Mouse (Mus musculus) CH12.LX (cell line): Measurements from ENCODE around the gene Dctpp1. TPM values are rescaled to one million over a fixed set of nuclear protein-coding genes. Genes with fewer than 3 reads are reported as not detected.

Source experiments
- DNase-seq: peaks from one replicate; pipeline ENCODE4 v3.0.0-alpha.2; 2013; ENCODE audit errors: extremely low read depth
- H3K27ac ChIP-seq: 2 replicates; pipeline ENCODE4 v1.5.1; 2012; ENCODE audit warnings: low read depth, mild to moderate bottlenecking, control low read depth, moderate library complexity; ENCODE audit not compliant: insufficient read depth
- H3K27me3 ChIP-seq: replicated peaks from 2 replicates; pipeline ENCODE3; 2012; ENCODE audit warnings: inconsistent platforms
- H3K36me3 ChIP-seq, 2 experiments: replicated peaks in 1 of 2; 2 replicates each; pipeline versions ENCODE3 to v1.6.1; 2012; ENCODE audit warnings: inconsistent platforms in 1 of 2, low read length in 1 of 2, mild to moderate bottlenecking in 1 of 2, mixed read lengths in 1 of 2, moderate library complexity in 1 of 2; ENCODE audit not compliant: control insufficient read depth in 1 of 2, insufficient read depth in 1 of 2
- H3K4me1 ChIP-seq, 2 experiments: 2 replicates each; pipeline ENCODE4 v1.6.1; 2012; ENCODE audit warnings: inconsistent platforms in 1 of 2, moderate library complexity in 1 of 2; ENCODE audit not compliant: insufficient read depth in 2 of 2, control insufficient read depth in 1 of 2
- H3K4me2 ChIP-seq: 2 replicates; pipeline ENCODE4 v1.6.1; 2012; ENCODE audit warnings: low read depth, mild to moderate bottlenecking, control low read depth; ENCODE audit not compliant: poor library complexity, insufficient read depth, severe bottlenecking
- H3K4me3 ChIP-seq, 3 experiments: fragments of 150-350 bp in 1 of 3; sonication (generic) in 1 of 3; replicated peaks in 1 of 3; 2 replicates each; pipeline versions ENCODE3 to v1.5.1; 2011 to 2012; ENCODE audit warnings: low read depth in 2 of 3, low read length in 2 of 3, mild to moderate bottlenecking in 2 of 3, moderate library complexity in 2 of 3, control low read depth in 1 of 3, improper control_type of control experiment in 1 of 3, inconsistent platforms in 1 of 3, mixed read lengths in 1 of 3; ENCODE audit not compliant: poor library complexity in 1 of 3
- H3K79me2 ChIP-seq: replicated peaks from 2 replicates; pipeline ENCODE4 v1.6.1; 2012; ENCODE audit warnings: mild to moderate bottlenecking, moderate library complexity; ENCODE audit not compliant: control insufficient read depth, poor library complexity, insufficient read depth, severe bottlenecking; ENCODE audit errors: extremely low read depth
- H3K9ac ChIP-seq: 2 replicates; pipeline ENCODE4 v1.6.1; 2012; ENCODE audit warnings: low read depth, mild to moderate bottlenecking, control low read depth, moderate library complexity; ENCODE audit not compliant: insufficient read depth
- H3K9me3 ChIP-seq: replicated peaks from 2 replicates; pipeline ENCODE3; 2012; ENCODE audit warnings: low read length, inconsistent platforms, mixed read lengths
- BHLHE40 ChIP-seq: IDR thresholded peaks from 2 replicates; pipeline ENCODE4 v1.6.1; 2011; ENCODE audit warnings: mild to moderate bottlenecking, low read depth, low read length, improper control_type of control experiment
- CHD1 ChIP-seq: IDR thresholded peaks from 2 replicates; pipeline ENCODE4 v1.6.1; 2012; ENCODE audit warnings: low read depth, low read length, improper control_type of control experiment, inconsistent platforms
- CHD2 ChIP-seq: IDR thresholded peaks from 2 replicates; pipeline ENCODE4 v1.6.1; 2011; ENCODE audit warnings: low read length, improper control_type of control experiment
- CTCF ChIP-seq, 2 experiments: IDR thresholded peaks in 1 of 2; conservative IDR thresholded peaks in 1 of 2; 2 replicates each; pipeline ENCODE4 v1.5.1; 2011 to 2012; ENCODE audit warnings: low read depth in 2 of 2, low read length in 2 of 2, improper control_type of control experiment in 1 of 2, inconsistent platforms in 1 of 2, mild to moderate bottlenecking in 1 of 2, moderate library complexity in 1 of 2
- E2F4 ChIP-seq: IDR thresholded peaks from 2 replicates; pipeline ENCODE4 v1.6.1; 2011; ENCODE audit warnings: low read depth, low read length, improper control_type of control experiment; ENCODE audit not compliant: insufficient replicate concordance
- ELF1 ChIP-seq: IDR thresholded peaks from 2 replicates; pipeline ENCODE4 v1.6.1; 2014; ENCODE audit warnings: low read depth, mild to moderate bottlenecking, inconsistent platforms, low read length, improper control_type of control experiment
- EP300 ChIP-seq: IDR thresholded peaks from 2 replicates; pipeline ENCODE4 v1.6.1; 2011; ENCODE audit warnings: low read length, improper control_type of control experiment
- ETS1 ChIP-seq: conservative IDR thresholded peaks from 2 replicates; pipeline ENCODE4 v1.6.1; 2012; ENCODE audit warnings: low read depth, mild to moderate bottlenecking, inconsistent platforms, low read length, improper control_type of control experiment, moderate library complexity
- GABPA ChIP-seq: IDR thresholded peaks from 2 replicates; pipeline ENCODE4 v1.6.1; 2012; ENCODE audit warnings: low read depth, low read length, improper control_type of control experiment, inconsistent platforms; ENCODE audit not compliant: insufficient replicate concordance
- HCFC1 ChIP-seq: IDR thresholded peaks from 2 replicates; pipeline ENCODE4 v1.6.1; 2012; ENCODE audit warnings: low read depth, mild to moderate bottlenecking, inconsistent platforms, low read length, improper control_type of control experiment
- IRF4 ChIP-seq: IDR thresholded peaks from 2 replicates; pipeline ENCODE4 v1.6.1; 2014; ENCODE audit warnings: low read depth, mild to moderate bottlenecking, inconsistent platforms, low read length, improper control_type of control experiment
- JUN ChIP-seq: IDR thresholded peaks from 2 replicates; pipeline ENCODE4 v1.6.1; 2011; ENCODE audit warnings: low read depth, mild to moderate bottlenecking, low read length, improper control_type of control experiment, moderate library complexity; ENCODE audit not compliant: insufficient read depth
- JUND ChIP-seq: conservative IDR thresholded peaks from 2 replicates; pipeline ENCODE4 v1.6.1; 2011; ENCODE audit warnings: low read depth, low read length, improper control_type of control experiment
- KAT2A ChIP-seq: IDR thresholded peaks from 2 replicates; pipeline ENCODE4 v1.6.1; 2012; ENCODE audit warnings: low read length, improper control_type of control experiment, inconsistent platforms; ENCODE audit not compliant: insufficient replicate concordance
- MAFK ChIP-seq: IDR thresholded peaks from 2 replicates; pipeline ENCODE4 v1.6.1; 2011; ENCODE audit warnings: low read length, improper control_type of control experiment; ENCODE audit not compliant: insufficient replicate concordance
- MAX ChIP-seq: IDR thresholded peaks from 2 replicates; pipeline ENCODE4 v1.6.1; 2011; ENCODE audit warnings: low read length, improper control_type of control experiment
- MAZ ChIP-seq: IDR thresholded peaks from 2 replicates; pipeline ENCODE4 v1.6.1; 2012; ENCODE audit warnings: low read depth, mild to moderate bottlenecking, inconsistent platforms, low read length, improper control_type of control experiment, moderate library complexity
- MEF2A ChIP-seq: IDR thresholded peaks from 2 replicates; pipeline ENCODE4 v1.6.1; 2014; ENCODE audit warnings: low read depth, mild to moderate bottlenecking, inconsistent platforms, low read length, improper control_type of control experiment, borderline replicate concordance
- MXI1 ChIP-seq: IDR thresholded peaks from 2 replicates; pipeline ENCODE4 v1.6.1; 2011; ENCODE audit warnings: mild to moderate bottlenecking, low read depth, low read length, improper control_type of control experiment
- MYC ChIP-seq: IDR thresholded peaks from 2 replicates; pipeline ENCODE4 v1.6.1; 2011; ENCODE audit warnings: low read depth, mild to moderate bottlenecking, improper control_type of control experiment, low read length
- NELFE ChIP-seq: IDR thresholded peaks from 2 replicates; pipeline ENCODE4 v1.6.1; 2011; ENCODE audit warnings: low read depth, low read length, improper control_type of control experiment
- NRF1 ChIP-seq: IDR thresholded peaks from 2 replicates; pipeline ENCODE4 v1.6.1; 2014; ENCODE audit warnings: low read depth, mild to moderate bottlenecking, inconsistent platforms, low read length, improper control_type of control experiment, moderate library complexity
- PAX5 ChIP-seq: IDR thresholded peaks from 2 replicates; pipeline ENCODE4 v1.6.1; 2012; ENCODE audit warnings: low read length, inconsistent platforms, mixed read lengths
- POLR2A ChIP-seq: IDR thresholded peaks from 2 replicates; pipeline ENCODE4 v1.6.1; 2011; ENCODE audit warnings: low read depth, mild to moderate bottlenecking, improper control_type of control experiment, low read length
- POLR2AphosphoS2 ChIP-seq: IDR thresholded peaks from 2 replicates; pipeline ENCODE4 v1.6.1; 2011; ENCODE audit warnings: low read depth, low read length, improper control_type of control experiment
- RAD21 ChIP-seq: IDR thresholded peaks from 2 replicates; pipeline ENCODE4 v1.6.1; 2011; ENCODE audit warnings: low read depth, mild to moderate bottlenecking, low read length, improper control_type of control experiment, moderate library complexity
- RCOR1 ChIP-seq: conservative IDR thresholded peaks from 2 replicates; pipeline ENCODE4 v1.6.1; 2012; ENCODE audit warnings: low read depth, mild to moderate bottlenecking, inconsistent platforms, low read length, improper control_type of control experiment
- SIN3A ChIP-seq: IDR thresholded peaks from 2 replicates; pipeline ENCODE4 v1.6.1; 2012; ENCODE audit warnings: low read length, improper control_type of control experiment, inconsistent platforms
- SMC3 ChIP-seq: IDR thresholded peaks from 2 replicates; pipeline ENCODE4 v1.6.1; 2011; ENCODE audit warnings: low read depth, low read length, improper control_type of control experiment
- TBP ChIP-seq: conservative IDR thresholded peaks from 2 replicates; pipeline ENCODE4 v1.6.1; 2011; ENCODE audit warnings: low read depth, low read length, improper control_type of control experiment
- TCF12 ChIP-seq: IDR thresholded peaks from 2 replicates; pipeline ENCODE4 v1.6.1; 2014; ENCODE audit warnings: low read depth, mild to moderate bottlenecking, inconsistent platforms, low read length, improper control_type of control experiment
- UBTF ChIP-seq: IDR thresholded peaks from 2 replicates; pipeline ENCODE4 v1.6.1; 2012; ENCODE audit warnings: low read depth, mild to moderate bottlenecking, inconsistent platforms, low read length, improper control_type of control experiment, moderate library complexity
- USF1 ChIP-seq: IDR thresholded peaks from 2 replicates; pipeline ENCODE4 v1.6.1; 2014; ENCODE audit warnings: low read depth, mild to moderate bottlenecking, inconsistent platforms, low read length, improper control_type of control experiment
- USF2 ChIP-seq: conservative IDR thresholded peaks from 2 replicates; pipeline ENCODE4 v1.6.1; 2011; ENCODE audit warnings: low read depth, low read length, improper control_type of control experiment
- ZC3H11A ChIP-seq: IDR thresholded peaks from 2 replicates; pipeline ENCODE4 v1.6.1; 2012; ENCODE audit warnings: low read depth, mild to moderate bottlenecking, inconsistent platforms, low read length, improper control_type of control experiment
- ZKSCAN1 ChIP-seq: IDR thresholded peaks from 2 replicates; pipeline ENCODE4 v1.6.1; 2012; ENCODE audit warnings: low read depth, inconsistent platforms, low read length, improper control_type of control experiment, borderline replicate concordance
- ZMIZ1 ChIP-seq: IDR thresholded peaks from 2 replicates; pipeline ENCODE4 v1.6.1; 2012; ENCODE audit warnings: low read depth, mild to moderate bottlenecking, inconsistent platforms, low read length, improper control_type of control experiment
- ZNF384 ChIP-seq: IDR thresholded peaks from 2 replicates; pipeline ENCODE4 v1.6.1; 2012; ENCODE audit warnings: low read depth, low read length, improper control_type of control experiment, inconsistent platforms
- dilution Hi-C: fragments of 300-500 bp; cut with MboI; formaldehyde crosslinking; loops from 2 replicates; pipeline ENCODE4 v1.14.3; 2020; ENCODE audit warnings: low sequenced_read_pairs; ENCODE audit not compliant: extremely low pct_unique_long_range_greater_than_20kb, extremely low pct_ligation_motif_present
- in situ Hi-C: fragments of 300-500 bp; cut with MboI; formaldehyde crosslinking; loops from 3 replicates; pipeline ENCODE4 v1.14.3; 2019; ENCODE audit warnings: low sequenced_read_pairs, low pct_ligation_motif_present, low pct_unique_long_range_greater_than_20kb, mixed read lengths
- polyA plus RNA-seq: library from polyadenylated mRNA; unstranded; fragments of >175 nt; gene quantifications from 2 replicates; pipeline ENCODE4 v1.2.1, GENCODE M21; 2012; ENCODE audit warnings: low read depth; ENCODE audit not compliant: insufficient read length
- total RNA-seq, 2 experiments: library from RNA; depleted of rRNA; stranded (reverse); fragments of 300-350 nt in 1 of 2; fragments of >200 nt in 1 of 2; gene quantifications; 2 replicates each; pipeline ENCODE4 v1.2.3; 2012 to 2014

Gene Dctpp1
- total and polyA plus RNA-seq, 3 experiments, result 197 to 296 (median 221) TPM

DNA sequence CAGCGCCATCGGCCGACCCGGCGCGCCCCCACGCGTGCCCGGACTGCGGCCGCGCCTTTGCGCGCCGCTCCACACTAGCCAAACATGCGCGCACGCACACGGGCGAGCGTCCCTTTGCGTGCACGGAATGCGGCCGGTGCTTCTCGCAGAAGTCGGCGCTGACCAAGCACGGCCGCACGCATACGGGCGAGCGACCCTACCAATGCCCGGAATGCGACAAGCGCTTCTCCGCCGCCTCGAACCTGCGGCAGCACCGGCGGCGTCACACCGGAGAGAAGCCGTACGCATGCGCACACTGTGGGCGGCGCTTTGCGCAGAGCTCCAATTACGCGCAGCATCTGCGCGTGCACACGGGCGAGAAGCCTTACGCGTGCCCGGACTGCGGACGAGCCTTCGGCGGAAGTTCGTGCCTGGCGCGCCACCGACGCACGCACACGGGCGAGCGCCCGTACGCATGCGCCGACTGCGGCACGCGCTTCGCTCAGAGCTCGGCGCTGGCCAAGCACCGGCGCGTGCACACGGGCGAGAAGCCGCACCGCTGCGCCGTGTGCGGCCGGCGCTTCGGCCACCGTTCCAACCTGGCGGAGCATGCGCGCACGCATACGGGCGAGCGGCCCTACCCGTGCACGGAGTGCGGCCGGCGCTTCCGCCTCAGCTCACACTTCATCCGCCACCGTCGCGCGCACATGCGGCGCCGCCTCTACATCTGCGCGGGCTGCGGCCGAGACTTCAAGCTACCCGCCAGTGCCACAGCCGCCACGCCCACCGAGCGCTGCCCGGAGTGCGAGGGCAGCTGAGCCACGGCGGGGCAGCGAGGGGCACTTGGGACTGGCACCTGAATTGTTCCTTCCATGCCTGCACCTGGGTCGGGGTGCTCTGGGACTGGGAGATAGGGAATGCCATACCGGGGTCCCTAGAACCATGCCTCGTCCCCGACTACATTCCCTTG, 6.4 kb downstream of the Dctpp1 start:
- dilution Hi-C loops, result no loop called here
- peak overlapping the region; percentile 81 for H3K27ac ChIP-seq
- H3K4me2 ChIP-seq, result peak overlapping the region; percentile 89
- H3K27me3 ChIP-seq, result no peaks in the 10 kb centered on the region
- peak overlapping the region; percentile 72 for H3K9ac ChIP-seq
- peak; percentile 95 for DNase-seq
- peaks cover 3% of the 10 kb centered on the region for H3K79me2 ChIP-seq
- no peak for TF ChIP-seq SMC3
- no peak for TF ChIP-seq E2F4
- peak; percentile 70; the same call in 1 of the 2 replicates for TF ChIP-seq TCF12
- no peak for TF ChIP-seq RCOR1
- peak; percentile 91 for TF ChIP-seq NRF1
- no peak for TF ChIP-seq ZNF384
- no peak for TF ChIP-seq ZKSCAN1
- TF ChIP-seq CHD2, result 0 out of 2 replicates have a peak, but pooled peaks have one; percentile 11
- TF ChIP-seq NELFE, result peak; percentile 56; the same call in 1 of the 2 replicates
- no peak for TF ChIP-seq TBP
- peak; percentile 77 for TF ChIP-seq UBTF
- peak; percentile 93 for TF ChIP-seq MAX
- TF ChIP-seq EP300, result no peak
- TF ChIP-seq RAD21, result no peak
- peak; percentile 97 for TF ChIP-seq BHLHE40
- TF ChIP-seq GABPA, result no peak
- TF ChIP-seq ETS1, result no peak; the same call in 1 of the 2 replicates
- TF ChIP-seq MAZ, result no peak
- TF ChIP-seq SIN3A, result 0 out of 2 replicates have a peak, but pooled peaks have one; percentile 53
- TF ChIP-seq JUN, result no peak
- TF ChIP-seq USF1, result no peak
- peak; percentile 60 for TF ChIP-seq MEF2A
- TF ChIP-seq USF2, result no peak
- TF ChIP-seq CHD1, result no peak
- peak; percentile 56; the same call in 1 of the 2 replicates for TF ChIP-seq MYC
- TF ChIP-seq KAT2A, result no peak
- peak; percentile 88 for TF ChIP-seq POLR2AphosphoS2
- no peak for TF ChIP-seq CTCF (conservative IDR thresholded peaks at IDR 0.05 in 1 of 2, IDR thresholded peaks at IDR 0.05 in 1 of 2; ENCODE audit: low read depth in 2 of 2, low read length in 2 of 2)
- TF ChIP-seq ZC3H11A, result no peak
- TF ChIP-seq ELF1, result peak; percentile 93
- no peak for TF ChIP-seq MAFK
- no peak for TF ChIP-seq PAX5
- no peak for TF ChIP-seq JUND
- TF ChIP-seq ZMIZ1, result peak; percentile 22; the same call in 1 of the 2 replicates
- TF ChIP-seq POLR2A, result peak; percentile 77
- peak; percentile 59 for TF ChIP-seq HCFC1
- peak; percentile 92; the same call in 1 of the 2 replicates for TF ChIP-seq MXI1
- TF ChIP-seq IRF4, result 0 out of 2 replicates have a peak, but pooled peaks have one; percentile 18
- H3K9me3 ChIP-seq, result no peaks in the 10 kb centered on the region
- H3K4me3 ChIP-seq, result peak overlapping the region; percentile 30 to 66 (median 54)
- in situ Hi-C loops, result no loop called here
- H3K36me3 ChIP-seq, result peaks cover 28 to 64% of the 10 kb centered on the region in 2 experiments
- peaks cover 11 to 64% of the 10 kb centered on the region in 2 experiments; a peak in 3 of 4 replicates for H3K4me1 ChIP-seq
